Mouse (Mus musculus): ENCODE measurements at regions not wholly inside any gene's neighbourhood (a gene's known extent, or its start where the extent isn't known, plus 50 kb on each side); places are given as distances from the start of the nearest gene placed in this dataset.

GRCm38 (mm10) chr14:100665361-100665955 lies 381.0 kb upstream of the Klf12 start:
- Histone ChIP-seq H3K27ac (no peak overlapping the region), H3K4me2 (no peak overlapping the region), H3K27me3 (no peaks in the 10 kb centered on the region), H3K9ac (no peak overlapping the region), H3K36me3 (no peaks in the 10 kb centered on the region), H3K9me3 (replicated peaks) (no peaks in the 10 kb centered on the region), H3K4me1 (no peaks in the 10 kb centered on the region), H3K4me3 (replicated peaks) (no peak overlapping the region)
- WGBS: 40% methylated on average over 9 of the region's 9 CpGs
- ATAC-seq (replicated peaks; ENCODE audit: low FRiP score): no peak

- no peak overlapping the region for H3K9ac ChIP-seq
- ATAC-seq (replicated peaks; ENCODE audit: low FRiP score): no peak
- no peaks in the 10 kb centered on the region for H3K36me3 ChIP-seq
- no peaks in the 10 kb centered on the region for H3K27me3 ChIP-seq
- H3K9me3 ChIP-seq (replicated peaks): no peaks in the 10 kb centered on the region
- 77% methylated on average over 3 of the region's 3 CpGs for WGBS
- no peak overlapping the region for H3K4me2 ChIP-seq
- H3K27ac ChIP-seq: no peak overlapping the region
- H3K4me1 ChIP-seq: no peaks in the 10 kb centered on the region
- H3K4me3 ChIP-seq (replicated peaks): no peak overlapping the region
These were observed 379.7 kb upstream of the Klf12 start for GRCm38 (mm10) chr14:100664180-100664579.

- WGBS: 73% methylated on average over 2 of the region's 2 CpGs
- Histone ChIP-seq H3K4me3 (replicated peaks) (no peak overlapping the region), H3K36me3 (no peaks in the 10 kb centered on the region), H3K27me3 (no peaks in the 10 kb centered on the region), H3K27ac (no peak overlapping the region), H3K9ac (no peak overlapping the region), H3K4me1 (no peaks in the 10 kb centered on the region), H3K9me3 (replicated peaks) (no peaks in the 10 kb centered on the region), H3K4me2 (no peak overlapping the region)
- ATAC-seq (replicated peaks; ENCODE audit: low FRiP score): no peak
These were observed 357.6 kb upstream of the Klf12 start for GRCm38 (mm10) chr14:100642076-100642475.

DNA sequence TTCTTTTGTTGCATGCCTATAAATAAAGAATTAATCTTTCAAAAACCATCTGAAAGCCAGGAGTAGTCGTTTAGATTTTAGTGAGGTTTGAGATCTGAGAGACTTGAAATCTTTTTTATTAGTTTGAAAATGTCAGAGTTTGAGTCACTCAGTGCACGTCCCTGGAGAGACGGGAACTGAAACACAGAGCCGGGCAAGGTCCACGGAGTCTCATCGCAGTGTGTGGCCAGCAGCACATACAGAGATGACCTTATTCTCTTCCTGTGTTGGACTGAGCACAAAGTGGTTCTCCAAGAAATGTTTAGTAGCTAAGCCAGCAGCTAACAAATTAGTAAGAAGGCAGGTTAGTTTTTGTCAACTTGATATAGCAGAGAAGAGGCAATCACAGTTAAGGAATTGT lies 350.0 kb upstream of the Klf12 start:
- H3K9me3 ChIP-seq (replicated peaks): no peaks in the 10 kb centered on the region
- WGBS: 64% methylated on average over 6 of the region's 6 CpGs
- no peak overlapping the region for H3K4me2 ChIP-seq
- no peak overlapping the region for H3K4me3 ChIP-seq (replicated peaks)
- no peaks in the 10 kb centered on the region for H3K36me3 ChIP-seq
- H3K4me1 ChIP-seq: no peaks in the 10 kb centered on the region
- H3K27me3 ChIP-seq: no peaks in the 10 kb centered on the region
- H3K9ac ChIP-seq: no peak overlapping the region
- H3K27ac ChIP-seq: no peak overlapping the region
- no peak for ATAC-seq (replicated peaks; ENCODE audit: low FRiP score)

DNA sequence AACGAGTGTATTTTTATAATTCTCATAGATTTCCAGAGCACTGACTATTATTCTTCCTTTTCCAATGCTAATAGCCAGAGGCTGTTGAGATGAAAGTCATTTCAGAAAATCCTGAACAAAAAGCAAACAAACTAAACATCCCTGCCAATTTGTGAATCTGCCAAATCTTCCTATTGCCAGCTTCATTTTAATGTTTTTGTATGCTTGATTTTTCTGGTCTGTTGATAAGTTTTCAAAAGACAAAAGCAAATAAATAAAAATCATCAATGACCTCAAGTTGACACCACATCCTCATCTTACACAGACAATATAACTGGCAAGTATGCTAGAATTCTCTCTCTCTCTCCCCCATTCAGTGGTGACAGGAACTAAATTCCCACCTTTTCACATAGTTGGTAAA lies 347.2 kb upstream of the Klf12 start:
- Histone ChIP-seq H3K9ac (no peak overlapping the region), H3K4me3 (replicated peaks) (no peak overlapping the region), H3K27ac (no peak overlapping the region), H3K9me3 (replicated peaks) (no peaks in the 10 kb centered on the region), H3K36me3 (no peaks in the 10 kb centered on the region), H3K27me3 (no peaks in the 10 kb centered on the region), H3K4me2 (no peak overlapping the region), H3K4me1 (no peaks in the 10 kb centered on the region)
- no peak for ATAC-seq (replicated peaks; ENCODE audit: low FRiP score)
- 77% methylated on average over 1 of the region's 1 CpGs for WGBS

DNA sequence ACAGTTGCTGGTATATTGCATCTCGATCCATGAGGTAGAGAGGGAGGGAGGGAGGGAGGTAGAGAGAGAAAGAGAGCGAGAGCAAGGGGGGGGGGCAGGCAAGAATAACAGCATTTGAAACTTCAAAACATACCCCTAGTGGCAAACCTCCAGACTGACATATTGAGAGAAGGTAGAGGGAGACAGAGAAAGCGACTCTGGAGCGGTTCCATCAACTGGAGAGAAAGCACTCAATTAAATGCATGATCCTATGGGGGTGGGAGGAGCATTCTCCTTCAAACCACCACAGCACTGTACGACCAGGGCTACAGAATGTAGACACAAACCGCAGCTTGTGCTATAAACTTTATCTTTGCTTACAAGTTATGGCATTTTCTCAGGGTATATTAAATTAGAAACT lies 345.7 kb upstream of the Klf12 start:
- WGBS: 63% methylated on average over 6 of the region's 6 CpGs
- H3K4me2 ChIP-seq: no peak overlapping the region
- no peak for ATAC-seq (replicated peaks; ENCODE audit: low FRiP score)

GRCm38 (mm10) chr14:100627523-100627922 lies 343.0 kb upstream of the Klf12 start:
- no peak for ATAC-seq (replicated peaks; ENCODE audit: low FRiP score)
- H3K9me3 ChIP-seq (replicated peaks): no peaks in the 10 kb centered on the region
- no peaks in the 10 kb centered on the region for H3K4me1 ChIP-seq
- H3K4me2 ChIP-seq: no peak overlapping the region
- H3K27me3 ChIP-seq: no peaks in the 10 kb centered on the region
- 27% methylated on average over 2 of the region's 2 CpGs for WGBS
- H3K36me3 ChIP-seq: no peaks in the 10 kb centered on the region
- no peak overlapping the region for H3K27ac ChIP-seq
- no peak overlapping the region for H3K4me3 ChIP-seq (replicated peaks)
- no peak overlapping the region for H3K9ac ChIP-seq

More for the DNA sequence above, 345.7 kb upstream of the Klf12 start:
- no peak overlapping the region for H3K27ac ChIP-seq
- no peaks in the 10 kb centered on the region for H3K27me3 ChIP-seq
- H3K9me3 ChIP-seq (replicated peaks): no peaks in the 10 kb centered on the region
- no peaks in the 10 kb centered on the region for H3K36me3 ChIP-seq
- H3K9ac ChIP-seq: no peak overlapping the region
- no peaks in the 10 kb centered on the region for H3K4me1 ChIP-seq
- H3K4me3 ChIP-seq (replicated peaks): no peak overlapping the region

- ATAC-seq (replicated peaks; ENCODE audit: low FRiP score): no peak
- WGBS: 56% methylated on average over 1 of the region's 1 CpGs
- Histone ChIP-seq H3K4me1 (no peaks in the 10 kb centered on the region), H3K27me3 (no peaks in the 10 kb centered on the region), H3K9ac (no peak overlapping the region), H3K4me2 (no peak overlapping the region), H3K27ac (no peak overlapping the region), H3K36me3 (no peaks in the 10 kb centered on the region), H3K9me3 (replicated peaks) (no peaks in the 10 kb centered on the region), H3K4me3 (replicated peaks) (no peak overlapping the region)
These were observed 335.2 kb upstream of the Klf12 start for GRCm38 (mm10) chr14:100619656-100620030.

- 42% methylated on average over 12 of the region's 12 CpGs for WGBS
These were observed 334.5 kb upstream of the Klf12 start for GRCm38 (mm10) chr14:100618793-100619655.

GRCm38 (mm10) chr14:100610017-100610760 lies 325.7 kb upstream of the Klf12 start:
- Histone ChIP-seq H3K4me3 (replicated peaks) (no peak overlapping the region), H3K4me1 (no peaks in the 10 kb centered on the region), H3K9me3 (replicated peaks) (no peaks in the 10 kb centered on the region), H3K9ac (no peak overlapping the region), H3K27ac (no peak overlapping the region), H3K36me3 (no peaks in the 10 kb centered on the region), H3K27me3 (no peaks in the 10 kb centered on the region), H3K4me2 (no peak overlapping the region)
- ATAC-seq (replicated peaks; ENCODE audit: low FRiP score): no peak
- 87% methylated on average over 1 of the region's 1 CpGs for WGBS

More at GRCm38 (mm10) chr14:100618793-100619655, 334.5 kb upstream of the Klf12 start:
- Histone ChIP-seq H3K4me3 (replicated peaks) (no peak overlapping the region), H3K27ac (no peak overlapping the region), H3K4me2 (no peak overlapping the region), H3K9ac (no peak overlapping the region), H3K36me3 (no peaks in the 10 kb centered on the region), H3K4me1 (no peaks in the 10 kb centered on the region), H3K27me3 (no peaks in the 10 kb centered on the region), H3K9me3 (replicated peaks) (no peaks in the 10 kb centered on the region)
- ATAC-seq (replicated peaks; ENCODE audit: low FRiP score): no peak

- no peak overlapping the region for H3K4me3 ChIP-seq (replicated peaks)
- H3K9ac ChIP-seq: no peak overlapping the region
- 85% methylated on average over 4 of the region's 4 CpGs for WGBS
- H3K4me1 ChIP-seq: no peaks in the 10 kb centered on the region
- H3K9me3 ChIP-seq (replicated peaks): no peaks in the 10 kb centered on the region
- H3K36me3 ChIP-seq: no peaks in the 10 kb centered on the region
- no peak for ATAC-seq (replicated peaks; ENCODE audit: low FRiP score)
- H3K4me2 ChIP-seq: no peak overlapping the region
- no peaks in the 10 kb centered on the region for H3K27me3 ChIP-seq
- H3K27ac ChIP-seq: no peak overlapping the region
These were observed 322.6 kb upstream of the Klf12 start for GRCm38 (mm10) chr14:100607109-100607508.

DNA sequence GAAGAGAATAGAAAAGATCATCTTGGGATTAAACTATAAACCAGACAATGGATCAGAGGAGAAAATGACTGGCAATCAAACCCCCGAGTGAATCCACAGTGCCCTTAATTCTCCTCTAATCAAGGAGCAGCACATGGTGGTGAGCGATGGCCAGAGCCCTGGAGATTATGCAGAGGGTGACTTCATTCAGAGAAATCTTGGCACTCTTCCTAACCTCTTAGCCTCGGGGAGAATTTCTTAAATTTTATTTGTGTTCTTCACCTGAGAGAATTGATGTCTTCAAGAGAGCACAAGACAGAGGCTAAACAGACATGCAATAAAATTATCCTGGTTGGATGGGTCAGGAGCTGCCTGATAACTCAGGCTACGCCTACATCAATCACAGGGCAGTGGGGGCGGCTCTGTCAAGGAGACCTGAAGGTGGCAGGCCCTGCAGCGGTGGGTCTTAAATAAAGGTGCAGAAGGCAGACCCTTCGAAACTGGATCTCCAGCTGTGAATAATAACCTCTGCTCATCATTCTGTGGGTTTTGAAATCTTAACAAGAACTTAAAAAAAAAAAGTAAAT lies 316.5 kb upstream of the Klf12 start:
- Histone ChIP-seq H3K9me3 (replicated peaks) (no peaks in the 10 kb centered on the region), H3K9ac (no peak overlapping the region), H3K27me3 (no peaks in the 10 kb centered on the region), H3K4me1 (no peaks in the 10 kb centered on the region), H3K4me2 (no peak overlapping the region), H3K36me3 (no peaks in the 10 kb centered on the region), H3K4me3 (replicated peaks) (no peak overlapping the region), H3K27ac (no peak overlapping the region)
- ATAC-seq (replicated peaks; ENCODE audit: low FRiP score): no peak
- WGBS: 28% methylated on average over 7 of the region's 7 CpGs
